Mouse (Mus musculus): ENCODE data around the gene Tgm4. TPM values are rescaled to one million over a fixed set of nuclear protein-coding genes. Genes with fewer than 3 reads are reported as not detected.

Tgm4 gene
- polyA plus RNA-seq, 1 experiment from 2014 or later: 0.27 TPM

DNA sequence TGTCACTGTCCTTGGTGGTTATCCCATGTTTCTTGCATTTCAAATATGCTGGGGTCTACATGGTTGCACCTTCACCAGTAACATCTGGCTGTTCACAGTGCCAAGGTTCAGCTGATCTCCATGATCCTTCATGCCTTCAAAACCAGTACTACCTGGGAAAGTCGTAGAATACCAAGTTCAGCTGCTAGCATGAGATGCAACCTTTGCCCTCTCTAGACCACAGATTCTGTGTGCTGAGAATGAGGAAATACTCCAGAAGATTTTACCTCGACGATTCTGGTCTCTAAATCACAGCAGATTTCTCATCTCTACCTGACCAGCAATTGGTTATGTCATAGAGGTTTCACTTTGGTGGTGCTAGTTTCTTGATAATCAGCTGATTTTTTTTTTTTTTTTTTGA, 25.6 kb downstream of the Tgm4 start:
- Histone ChIP-seq H3K4me3 (no peak overlapping the region), H3K4me2 (no peak overlapping the region), H3K36me3 (no peaks in the 10 kb centered on the region), H3K4me1 (no peaks in the 10 kb centered on the region), H3K9ac (no peak overlapping the region), H3K9me3 (no peaks in the 10 kb centered on the region), H3K27ac (no peak overlapping the region), H3K27me3 (no peaks in the 10 kb centered on the region)
- 72% methylated on average over 3 of the region's 3 CpGs for WGBS
- no peak for ATAC-seq (ENCODE audit: borderline replicate concordance, extremely low read depth, low FRiP score, low TSS enrichment)

GRCm38 (mm10) chr9:123079149-123079548, 44.6 kb downstream of the Tgm4 start:
- no peak for ATAC-seq (ENCODE audit: borderline replicate concordance, extremely low read depth, low FRiP score, low TSS enrichment)
- no peaks in the 10 kb centered on the region for H3K27me3 ChIP-seq
- WGBS: 85% methylated on average over 5 of the region's 5 CpGs
- H3K4me2 ChIP-seq: no peak overlapping the region
- no peak overlapping the region for H3K27ac ChIP-seq
- no peaks in the 10 kb centered on the region for H3K4me1 ChIP-seq
- H3K9me3 ChIP-seq: no peaks in the 10 kb centered on the region
- H3K9ac ChIP-seq: no peak overlapping the region
- H3K4me3 ChIP-seq: no peak overlapping the region
- peaks cover 50% of the 10 kb centered on the region for H3K36me3 ChIP-seq

GRCm38 (mm10) chr9:123080355-123080754, 45.8 kb downstream of the Tgm4 start:
- H3K4me3 ChIP-seq: no peak overlapping the region
- no peaks in the 10 kb centered on the region for H3K4me1 ChIP-seq
- no peak overlapping the region for H3K27ac ChIP-seq
- no peaks in the 10 kb centered on the region for H3K9me3 ChIP-seq
- 92% methylated on average over 7 of the region's 7 CpGs for WGBS
- peaks cover 59% of the 10 kb centered on the region for H3K36me3 ChIP-seq
- ATAC-seq (ENCODE audit: borderline replicate concordance, extremely low read depth, low FRiP score, low TSS enrichment): no peak
- no peak overlapping the region for H3K9ac ChIP-seq
- H3K27me3 ChIP-seq: no peaks in the 10 kb centered on the region
- no peak overlapping the region for H3K4me2 ChIP-seq

DNA sequence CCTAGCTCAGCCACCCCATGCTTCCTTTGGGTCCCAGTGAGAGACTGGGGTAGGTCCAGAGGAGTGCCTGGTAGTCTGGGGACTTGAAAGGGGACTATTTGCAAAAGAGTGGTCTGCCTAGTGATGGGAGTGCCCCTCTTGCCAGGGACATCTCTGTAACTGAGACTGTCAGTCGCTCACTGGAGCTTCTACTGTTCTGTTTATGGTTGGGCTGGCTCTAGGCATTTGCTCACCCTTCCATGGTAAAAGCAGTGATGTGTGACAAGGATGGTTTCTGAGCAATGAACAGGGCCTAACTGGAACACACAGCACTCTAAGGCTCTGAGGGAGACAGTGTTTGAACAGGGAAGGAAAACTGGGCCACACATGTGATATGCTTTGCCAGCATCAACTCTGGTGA, 46.3 kb downstream of the Tgm4 start:
- peaks cover 63% of the 10 kb centered on the region for H3K36me3 ChIP-seq
- no peaks in the 10 kb centered on the region for H3K27me3 ChIP-seq
- H3K27ac ChIP-seq: no peak overlapping the region
- ATAC-seq (ENCODE audit: borderline replicate concordance, extremely low read depth, low FRiP score, low TSS enrichment): no peak
- H3K4me2 ChIP-seq: no peak overlapping the region
- no peaks in the 10 kb centered on the region for H3K9me3 ChIP-seq
- H3K9ac ChIP-seq: no peak overlapping the region
- WGBS: 82% methylated on average over 1 of the region's 1 CpGs
- H3K4me3 ChIP-seq: no peak overlapping the region
- no peaks in the 10 kb centered on the region for H3K4me1 ChIP-seq

GRCm38 (mm10) chr9:123085373-123085772, 50.8 kb downstream of the Tgm4 start:
- Histone ChIP-seq H3K9me3 (no peaks in the 10 kb centered on the region), H3K4me3 (no peak overlapping the region), H3K27me3 (no peaks in the 10 kb centered on the region), H3K36me3 (peaks cover 77% of the 10 kb centered on the region), H3K4me2 (no peak overlapping the region), H3K9ac (no peak overlapping the region), H3K27ac (no peak overlapping the region), H3K4me1 (no peaks in the 10 kb centered on the region)
- ATAC-seq (ENCODE audit: borderline replicate concordance, extremely low read depth, low FRiP score, low TSS enrichment): peak; percentile 55
- WGBS: 68% methylated on average over 1 of the region's 1 CpGs

DNA sequence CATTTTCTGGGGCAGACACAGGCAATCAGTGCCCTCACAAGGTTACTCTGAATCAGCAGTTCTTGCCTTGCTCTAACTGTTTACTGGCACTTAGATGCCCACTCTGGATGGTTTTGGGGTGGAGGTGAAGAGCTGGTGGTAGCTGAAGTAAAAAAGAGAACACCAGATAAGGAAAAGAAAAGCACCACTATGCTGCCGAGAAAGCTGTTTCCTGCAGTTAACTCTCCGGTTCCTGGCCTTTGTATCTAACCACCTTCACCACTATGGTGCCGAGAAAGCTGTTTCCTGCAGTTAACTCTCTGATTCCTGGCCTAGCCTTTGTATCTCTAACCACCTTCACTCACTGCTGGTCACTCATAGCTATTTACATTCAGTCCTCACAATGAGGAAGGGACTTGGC, 53.0 kb downstream of the Tgm4 start:
- H3K9ac ChIP-seq: no peak overlapping the region
- H3K9me3 ChIP-seq: no peaks in the 10 kb centered on the region
- no peak overlapping the region for H3K4me2 ChIP-seq
- ATAC-seq (ENCODE audit: borderline replicate concordance, extremely low read depth, low FRiP score, low TSS enrichment): no peak
- no peak overlapping the region for H3K4me3 ChIP-seq
- H3K36me3 ChIP-seq: peaks cover 65% of the 10 kb centered on the region
- no peaks in the 10 kb centered on the region for H3K4me1 ChIP-seq
- no peak overlapping the region for H3K27ac ChIP-seq
- no peaks in the 10 kb centered on the region for H3K27me3 ChIP-seq
- 55% methylated on average over 3 of the region's 3 CpGs for WGBS

DNA sequence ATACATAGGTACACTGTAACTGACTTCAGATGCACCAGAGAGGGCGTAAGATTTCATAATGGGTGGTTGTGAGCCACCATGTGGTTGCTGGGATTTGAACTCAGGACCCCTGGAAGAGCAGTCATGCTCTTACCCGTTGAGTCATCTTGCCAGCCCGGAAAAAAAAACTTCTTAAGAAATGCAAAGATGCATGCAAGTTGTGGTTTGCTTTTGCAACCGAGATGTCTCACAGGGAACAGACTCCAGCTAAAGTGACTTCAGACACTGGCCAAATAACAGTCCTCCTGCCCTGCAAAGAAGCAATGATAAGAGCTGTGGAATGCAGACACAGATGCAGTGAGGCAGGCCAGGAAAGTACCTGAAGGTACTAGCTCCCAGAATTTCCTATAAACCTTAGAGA, 56.3 kb downstream of the Tgm4 start:
- no peak overlapping the region for H3K4me2 ChIP-seq
- no peak overlapping the region for H3K27ac ChIP-seq
- no peaks in the 10 kb centered on the region for H3K9me3 ChIP-seq
- no peak for ATAC-seq (ENCODE audit: borderline replicate concordance, extremely low read depth, low FRiP score, low TSS enrichment)
- H3K36me3 ChIP-seq: peaks cover 59% of the 10 kb centered on the region
- H3K9ac ChIP-seq: no peak overlapping the region
- H3K4me1 ChIP-seq: no peaks in the 10 kb centered on the region
- no peak overlapping the region for H3K4me3 ChIP-seq
- H3K27me3 ChIP-seq: no peaks in the 10 kb centered on the region
- WGBS: 82% methylated on average over 4 of the region's 4 CpGs

DNA sequence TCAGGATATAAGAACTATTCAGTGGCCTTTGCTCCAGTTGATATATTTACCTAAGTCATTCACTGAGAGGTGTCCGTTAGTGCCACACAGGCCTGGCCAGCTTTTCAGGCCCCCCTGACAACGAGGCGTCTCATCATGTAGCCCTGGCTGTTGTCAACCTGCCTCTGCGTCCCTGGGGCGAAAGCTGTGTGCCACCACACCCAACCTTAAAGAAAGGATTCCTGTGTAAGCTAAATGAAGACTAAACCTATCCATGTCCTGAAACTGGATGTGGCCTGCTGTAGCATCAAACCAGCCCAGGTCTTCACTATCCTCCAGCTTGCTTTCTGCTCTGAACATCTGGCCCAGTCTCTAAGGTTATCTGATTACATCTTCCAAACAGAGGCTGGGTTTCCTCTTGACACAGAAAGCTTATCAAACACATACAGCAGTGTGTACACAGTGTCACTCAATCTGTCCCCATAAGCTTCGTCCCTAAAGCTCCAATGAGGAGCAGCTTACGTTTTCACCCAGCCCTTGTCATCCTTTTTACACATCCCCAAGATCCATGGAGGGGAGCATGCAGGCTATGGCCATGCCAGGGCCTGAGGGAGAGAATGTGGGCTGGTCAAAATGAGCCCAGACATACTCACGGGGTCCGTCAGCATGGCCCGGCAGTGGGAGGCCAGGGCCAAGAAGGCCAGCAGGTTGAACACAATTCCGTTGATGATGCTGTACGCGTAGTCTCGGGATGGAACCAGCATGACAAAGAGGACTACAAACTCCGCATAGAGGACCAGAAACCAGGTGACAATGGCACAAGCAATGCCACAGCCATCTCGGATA, 65.3 kb downstream of the Tgm4 start:
- no peak overlapping the region for H3K4me3 ChIP-seq
- H3K36me3 ChIP-seq: peaks cover 49% of the 10 kb centered on the region
- H3K27me3 ChIP-seq: no peaks in the 10 kb centered on the region
- no peaks in the 10 kb centered on the region for H3K9me3 ChIP-seq
- no peak overlapping the region for H3K9ac ChIP-seq
- H3K4me1 ChIP-seq: no peaks in the 10 kb centered on the region
- ATAC-seq (ENCODE audit: borderline replicate concordance, extremely low read depth, low FRiP score, low TSS enrichment): no peak
- 85% methylated on average over 16 of the region's 16 CpGs for WGBS
- no peak overlapping the region for H3K4me2 ChIP-seq
- no peak overlapping the region for H3K27ac ChIP-seq

GRCm38 (mm10) chr9:123103425-123103824, 68.9 kb downstream of the Tgm4 start:
- no peak overlapping the region for H3K9ac ChIP-seq
- no peak overlapping the region for H3K27ac ChIP-seq
- no peak overlapping the region for H3K4me3 ChIP-seq
- H3K36me3 ChIP-seq: peaks cover 28% of the 10 kb centered on the region
- ATAC-seq (ENCODE audit: borderline replicate concordance, extremely low read depth, low FRiP score, low TSS enrichment): no peak
- no peak overlapping the region for H3K4me2 ChIP-seq
- H3K9me3 ChIP-seq: no peaks in the 10 kb centered on the region
- H3K4me1 ChIP-seq: no peaks in the 10 kb centered on the region
- H3K27me3 ChIP-seq: no peaks in the 10 kb centered on the region

DNA sequence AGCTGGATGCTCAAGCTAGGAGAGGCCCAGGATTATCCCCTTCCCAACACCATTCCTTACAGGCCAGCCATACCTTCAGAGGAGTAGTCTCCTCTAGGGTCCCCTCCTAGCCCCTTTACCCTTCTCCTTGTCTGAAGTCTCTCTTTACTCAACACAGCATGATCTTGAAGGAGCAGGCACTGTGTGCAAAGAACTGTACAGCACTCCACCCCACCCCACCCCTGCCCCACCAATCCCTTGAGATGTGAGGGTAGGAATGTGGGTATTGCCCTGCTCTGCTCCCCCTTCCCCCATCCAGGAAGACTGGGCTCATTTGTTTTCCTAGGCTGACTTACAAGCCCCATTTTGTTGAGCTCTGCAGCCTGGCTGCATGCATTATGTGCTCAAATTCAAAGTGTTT, 69.8 kb downstream of the Tgm4 start:
- Histone ChIP-seq H3K27me3 (no peaks in the 10 kb centered on the region), H3K36me3 (peaks cover 21% of the 10 kb centered on the region), H3K4me1 (no peaks in the 10 kb centered on the region), H3K27ac (no peak overlapping the region), H3K4me2 (no peak overlapping the region), H3K4me3 (no peak overlapping the region), H3K9me3 (no peaks in the 10 kb centered on the region), H3K9ac (no peak overlapping the region)
- no peak for ATAC-seq (ENCODE audit: borderline replicate concordance, extremely low read depth, low FRiP score, low TSS enrichment)

GRCm38 (mm10) chr9:123107186-123107585, 72.7 kb downstream of the Tgm4 start:
- Histone ChIP-seq H3K9ac (no peak overlapping the region), H3K36me3 (peaks cover 6% of the 10 kb centered on the region; the same call in 1 of the 2 replicates), H3K27ac (no peak overlapping the region), H3K27me3 (no peaks in the 10 kb centered on the region), H3K9me3 (no peaks in the 10 kb centered on the region), H3K4me3 (no peak overlapping the region), H3K4me2 (no peak overlapping the region), H3K4me1 (peaks cover 16% of the 10 kb centered on the region)
- ATAC-seq (ENCODE audit: borderline replicate concordance, extremely low read depth, low FRiP score, low TSS enrichment): no peak
- WGBS: 86% methylated on average over 4 of the region's 4 CpGs

DNA sequence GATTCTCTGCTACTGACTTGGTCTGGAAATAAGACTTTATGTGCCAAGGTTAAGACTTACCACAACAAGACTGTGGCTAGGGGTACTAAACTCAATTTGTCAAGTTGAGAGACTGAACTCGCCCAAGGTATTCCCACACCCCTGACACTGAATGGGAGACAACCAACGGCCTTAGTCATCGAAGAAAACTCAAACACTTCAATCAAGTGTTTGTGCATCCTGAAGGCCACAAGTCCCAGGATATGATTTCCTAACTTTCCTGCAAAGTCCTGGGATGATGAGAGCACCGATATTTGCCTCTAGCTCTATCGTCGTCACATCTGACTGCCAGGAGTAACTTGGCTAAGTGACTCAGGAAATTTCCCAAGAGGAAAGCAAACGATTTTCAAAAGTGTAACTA, 74.7 kb downstream of the Tgm4 start:
- Histone ChIP-seq H3K4me1 (peaks cover 24% of the 10 kb centered on the region), H3K27ac (no peak overlapping the region), H3K9ac (no peak overlapping the region), H3K36me3 (peaks cover 6% of the 10 kb centered on the region; the same call in 1 of the 2 replicates), H3K27me3 (no peaks in the 10 kb centered on the region), H3K4me2 (no peak overlapping the region), H3K4me3 (no peak overlapping the region), H3K9me3 (no peaks in the 10 kb centered on the region)
- ATAC-seq (ENCODE audit: borderline replicate concordance, extremely low read depth, low FRiP score, low TSS enrichment): no peak
- WGBS: 59% methylated on average over 7 of the region's 7 CpGs
